Mouse (Mus musculus): ENCODE results near the gene Rad23b. TPM values are rescaled to one million over a fixed set of nuclear protein-coding genes. Genes with fewer than 3 reads are reported as not detected.

Rad23b gene
- total RNA-seq, 2 experiments from 2014 or later = 128 to 135 TPM

Other genes starting within 250 kb of the Rad23b start
- 10 to 100 TPM; 42.1 to 61.1 TPM for gene Klf4, start 182.4 kb downstream of the Rad23b start, total RNA-seq (2021)